Mouse (Mus musculus) myocyte (in vitro differentiated cells): ENCODE data around the gene Srrm3. TPM values are rescaled to one million over a fixed set of nuclear protein-coding genes. Genes with fewer than 3 reads are reported as not detected.

Source experiments
- H3K27me3 ChIP-seq: one replicate; pipeline ENCODE4 v1.6.1; 2011; ENCODE audit not compliant: control insufficient read depth, insufficient read depth, insufficient read length
- H3K36me3 ChIP-seq: one replicate; pipeline ENCODE4 v1.6.1; 2011; ENCODE audit not compliant: control insufficient read depth, insufficient read depth
- H3K4me2 ChIP-seq: one replicate; pipeline ENCODE4 v1.6.1; 2011; ENCODE audit warnings: low read depth, control low read depth
- H3K4me3 ChIP-seq: one replicate; pipeline ENCODE4 v1.5.1; 2011; ENCODE audit warnings: mild to moderate bottlenecking, control low read depth, moderate library complexity
- H3K79me2 ChIP-seq: one replicate; pipeline ENCODE4 v1.6.1; 2011; ENCODE audit not compliant: control insufficient read depth, insufficient read depth
- H3ac ChIP-seq: one replicate; pipeline ENCODE4 v1.6.1; 2011; ENCODE audit not compliant: control insufficient read depth, insufficient read length
- CEBPB ChIP-seq: IDR thresholded peaks from 2 replicates; pipeline ENCODE4 v1.6.1; 2011; ENCODE audit warnings: mild to moderate bottlenecking, moderate library complexity; ENCODE audit not compliant: poor library complexity, insufficient read depth, severe bottlenecking
- E2F4 ChIP-seq: IDR thresholded peaks from one replicate; pipeline ENCODE4 v1.6.1; 2011; ENCODE audit warnings: mild to moderate bottlenecking, control low read depth, moderate library complexity; ENCODE audit not compliant: insufficient read depth
- MAX ChIP-seq: IDR thresholded peaks from one replicate; pipeline ENCODE4 v1.6.1; 2011; ENCODE audit warnings: low read depth, mild to moderate bottlenecking, control low read depth
- MYOD1 ChIP-seq, 3 experiments: IDR thresholded peaks; one replicate each; pipeline ENCODE4 v1.6.1; 2011; ENCODE audit warnings: control low read depth in 2 of 3, low read depth in 2 of 3, mild to moderate bottlenecking in 2 of 3, moderate library complexity in 1 of 3; ENCODE audit not compliant: insufficient read length in 2 of 3, control insufficient read depth in 1 of 3
- MYOG ChIP-seq, 3 experiments: IDR thresholded peaks; one replicate each; pipeline ENCODE4 v1.6.1; 2011; ENCODE audit warnings: control low read depth in 2 of 3, low read depth in 2 of 3, mild to moderate bottlenecking in 2 of 3; ENCODE audit not compliant: insufficient read length in 2 of 3, control insufficient read depth in 1 of 3, insufficient read depth in 1 of 3
- POLR2A ChIP-seq: IDR thresholded peaks from one replicate; pipeline ENCODE4 v1.6.1; 2011; ENCODE audit warnings: low read depth, mild to moderate bottlenecking, control low read depth, moderate library complexity; ENCODE audit not compliant: insufficient read length
- POLR2AphosphoS2 ChIP-seq: IDR thresholded peaks from one replicate; pipeline ENCODE4 v1.6.1; 2011; ENCODE audit warnings: low read depth, control low read depth; ENCODE audit not compliant: insufficient read length
- REST ChIP-seq: IDR thresholded peaks from one replicate; pipeline ENCODE4 v1.6.1; 2011; ENCODE audit warnings: mild to moderate bottlenecking, control low read depth, moderate library complexity; ENCODE audit not compliant: insufficient read depth, insufficient read length
- SRF ChIP-seq: IDR thresholded peaks from one replicate; pipeline ENCODE4 v1.6.1; 2011; ENCODE audit warnings: low read depth; ENCODE audit not compliant: control insufficient read depth, insufficient read length
- TCF12 ChIP-seq: IDR thresholded peaks from one replicate; pipeline ENCODE4 v1.6.1; 2011; ENCODE audit warnings: mild to moderate bottlenecking, control low read depth; ENCODE audit not compliant: poor library complexity, insufficient read depth, severe bottlenecking
- TCF3 ChIP-seq: IDR thresholded peaks from one replicate; pipeline ENCODE4 v1.6.1; 2011; ENCODE audit warnings: low read depth, control low read depth; ENCODE audit not compliant: insufficient read length
- USF1 ChIP-seq: IDR thresholded peaks from one replicate; pipeline ENCODE4 v1.6.1; 2011; ENCODE audit warnings: low read depth, mild to moderate bottlenecking, control low read depth, moderate library complexity
- polyA plus RNA-seq: library from polyadenylated mRNA; unstranded; fragments of >200 nt; fragmentation: generic; extraction: Trizol; gene quantifications from one replicate; pipeline ENCODE4 v1.2.1, GENCODE M21; 2012; ENCODE audit warnings: missing spikeins

The Srrm3 gene
- polyA plus RNA-seq, 1 experiment: not detected

- Histone ChIP-seq H3K36me3 (peaks cover 30% of the 10 kb centered on the region), H3K4me2 (peak overlapping the region; percentile 31), H3K27me3 (no peaks in the 10 kb centered on the region), H3K79me2 (peaks cover 100% of the 10 kb centered on the region), H3K4me3 (no peak overlapping the region), H3ac (no peak overlapping the region)
- TF ChIP-seq CEBPB (no peak), MYOD1 (IDR thresholded peaks at IDR 0.05; ENCODE audit: control insufficient read depth in 1 of 3, insufficient read length in 2 of 3, low read depth in 2 of 3) (no peak), REST (no peak), SRF (no peak), E2F4 (no peak), USF1 (no peak), TCF3 (no peak), MAX (no peak), POLR2A (no peak), TCF12 (no peak), MYOG (IDR thresholded peaks at IDR 0.05; ENCODE audit: control insufficient read depth in 1 of 3, insufficient read depth in 1 of 3, insufficient read length in 2 of 3, low read depth in 2 of 3) (no peak), POLR2AphosphoS2 (no peak)
These were observed 106.5 kb downstream of the Srrm3 start for GRCm38 (mm10) chr5:135913201-135913600.

DNA sequence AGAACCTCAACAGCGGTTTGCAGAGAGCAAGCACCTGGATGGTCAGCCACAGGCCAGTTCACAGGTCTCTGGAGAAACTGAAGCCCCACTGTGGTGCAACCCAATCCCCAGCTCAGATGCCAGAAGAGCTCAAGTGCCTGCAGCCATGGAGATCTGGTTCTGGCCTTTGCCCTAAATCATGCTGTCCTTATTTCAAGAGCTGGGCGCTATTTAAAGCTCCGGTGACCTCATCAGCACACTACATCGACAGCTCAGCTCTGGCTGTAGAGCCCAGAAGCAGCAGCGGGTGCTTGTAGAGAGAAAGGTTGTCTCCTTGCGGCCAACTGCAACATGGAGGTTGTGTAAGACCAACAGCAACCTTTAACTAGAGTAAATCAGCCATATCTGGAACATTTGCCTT, 107.5 kb downstream of the Srrm3 start:
- Histone ChIP-seq H3K36me3 (peaks cover 25% of the 10 kb centered on the region), H3K4me3 (no peak overlapping the region), H3ac (no peak overlapping the region), H3K4me2 (peak overlapping the region; percentile 31), H3K27me3 (no peaks in the 10 kb centered on the region), H3K79me2 (peaks cover 100% of the 10 kb centered on the region)
- TF ChIP-seq CEBPB: 0 out of 2 replicates have a peak, but pooled peaks have one; percentile 12
- peak; percentile 9 for TF ChIP-seq POLR2A
- no peak for TF ChIP-seq USF1

- Histone ChIP-seq H3ac (no peak overlapping the region), H3K79me2 (peaks cover 99% of the 10 kb centered on the region), H3K4me2 (no peak overlapping the region), H3K36me3 (peaks cover 25% of the 10 kb centered on the region), H3K4me3 (no peak overlapping the region), H3K27me3 (no peaks in the 10 kb centered on the region)
- TF ChIP-seq CEBPB (no peak), E2F4 (no peak), TCF3 (no peak), SRF (no peak), MAX (no peak), USF1 (no peak), MYOD1 (IDR thresholded peaks at IDR 0.05; ENCODE audit: control insufficient read depth in 1 of 3, insufficient read length in 2 of 3, low read depth in 2 of 3) (no peak), TCF12 (no peak), REST (no peak), POLR2A (no peak), MYOG (IDR thresholded peaks at IDR 0.05; ENCODE audit: control insufficient read depth in 1 of 3, insufficient read depth in 1 of 3, insufficient read length in 2 of 3, low read depth in 2 of 3) (no peak), POLR2AphosphoS2 (no peak)
These were observed 109.4 kb downstream of the Srrm3 start for GRCm38 (mm10) chr5:135916051-135916565.

DNA sequence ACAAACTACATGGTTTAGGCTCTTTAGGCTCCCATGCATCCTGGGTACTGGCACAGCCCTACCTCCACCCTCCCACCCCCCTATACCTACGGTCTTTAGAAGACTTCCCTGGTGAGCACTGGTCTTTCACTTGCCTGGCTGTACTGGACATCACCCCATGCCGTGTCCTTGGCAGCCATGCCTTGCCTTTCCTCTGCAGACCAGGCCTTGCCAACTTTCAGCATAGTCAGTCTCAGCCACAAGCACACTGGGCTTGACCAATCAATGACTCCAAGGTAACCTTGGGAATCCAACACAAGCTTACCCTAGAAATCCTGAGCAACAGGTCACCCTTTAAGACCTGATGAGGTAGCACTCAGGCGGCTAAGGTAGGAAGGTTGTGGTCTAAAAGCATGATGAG, 109.9 kb downstream of the Srrm3 start:
- H3K36me3 ChIP-seq: peaks cover 26% of the 10 kb centered on the region
- H3K27me3 ChIP-seq: no peaks in the 10 kb centered on the region
- peak; percentile 19 for TF ChIP-seq POLR2AphosphoS2
- TF ChIP-seq REST: no peak
- H3K4me3 ChIP-seq: no peak overlapping the region
- peaks cover 99% of the 10 kb centered on the region for H3K79me2 ChIP-seq
- H3ac ChIP-seq: no peak overlapping the region
- H3K4me2 ChIP-seq: peak overlapping the region; percentile 12

DNA sequence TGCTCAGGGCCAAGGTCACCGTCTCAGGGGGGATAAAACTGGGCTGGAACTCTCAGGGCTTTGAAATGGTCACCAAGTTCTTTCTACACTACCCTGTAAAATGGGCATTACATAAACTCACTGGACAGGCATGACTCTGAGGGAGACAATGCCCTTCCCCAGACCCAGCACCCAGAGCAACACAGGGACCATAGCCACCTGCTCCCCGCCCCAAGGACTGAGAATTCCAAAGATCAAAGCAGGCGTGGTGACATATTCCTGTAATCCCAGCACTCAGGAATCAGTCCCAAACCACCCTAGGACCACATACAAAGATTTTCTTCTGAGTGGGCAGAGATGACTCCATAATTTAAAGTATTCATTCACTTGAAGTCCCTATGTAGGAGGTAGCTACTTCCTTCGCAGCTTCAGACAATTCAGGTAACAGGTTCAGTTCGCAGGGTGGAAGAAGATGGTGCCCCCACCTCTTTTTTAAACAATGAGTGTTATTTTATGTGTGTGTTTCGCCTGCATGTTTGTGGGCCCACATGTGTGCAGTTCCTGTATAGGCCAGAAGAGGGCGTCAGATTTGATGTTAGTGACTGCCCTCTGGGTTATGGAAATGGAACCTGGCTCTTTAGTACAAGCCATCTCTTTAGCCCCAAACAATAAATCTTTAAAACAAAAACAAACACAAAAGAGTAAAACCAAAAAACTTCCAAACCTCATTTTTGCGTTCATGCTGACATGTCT, 110.8 kb downstream of the Srrm3 start:
- Histone ChIP-seq H3ac (no peak overlapping the region), H3K27me3 (no peaks in the 10 kb centered on the region), H3K4me2 (no peak overlapping the region), H3K79me2 (peaks cover 99% of the 10 kb centered on the region), H3K4me3 (no peak overlapping the region), H3K36me3 (peaks cover 35% of the 10 kb centered on the region)
- peak in 1 of 3 experiments; percentile 52 for TF ChIP-seq MYOD1 (IDR thresholded peaks at IDR 0.05; ENCODE audit: control insufficient read depth in 1 of 3, insufficient read length in 2 of 3, low read depth in 2 of 3)
- TF ChIP-seq MAX: no peak
- TF ChIP-seq MYOG (IDR thresholded peaks at IDR 0.05; ENCODE audit: control insufficient read depth in 1 of 3, insufficient read depth in 1 of 3, insufficient read length in 2 of 3, low read depth in 2 of 3): peak in 1 of 3 experiments; percentile 53
